Mouse (Mus musculus): ENCODE data around the gene Insl6. TPM values are rescaled to one million over a fixed set of nuclear protein-coding genes. Genes with fewer than 3 reads are reported as not detected.

Gene Insl6
- polyA plus RNA-seq, 1 experiment from 2014 or later = 0.91 TPM

DNA sequence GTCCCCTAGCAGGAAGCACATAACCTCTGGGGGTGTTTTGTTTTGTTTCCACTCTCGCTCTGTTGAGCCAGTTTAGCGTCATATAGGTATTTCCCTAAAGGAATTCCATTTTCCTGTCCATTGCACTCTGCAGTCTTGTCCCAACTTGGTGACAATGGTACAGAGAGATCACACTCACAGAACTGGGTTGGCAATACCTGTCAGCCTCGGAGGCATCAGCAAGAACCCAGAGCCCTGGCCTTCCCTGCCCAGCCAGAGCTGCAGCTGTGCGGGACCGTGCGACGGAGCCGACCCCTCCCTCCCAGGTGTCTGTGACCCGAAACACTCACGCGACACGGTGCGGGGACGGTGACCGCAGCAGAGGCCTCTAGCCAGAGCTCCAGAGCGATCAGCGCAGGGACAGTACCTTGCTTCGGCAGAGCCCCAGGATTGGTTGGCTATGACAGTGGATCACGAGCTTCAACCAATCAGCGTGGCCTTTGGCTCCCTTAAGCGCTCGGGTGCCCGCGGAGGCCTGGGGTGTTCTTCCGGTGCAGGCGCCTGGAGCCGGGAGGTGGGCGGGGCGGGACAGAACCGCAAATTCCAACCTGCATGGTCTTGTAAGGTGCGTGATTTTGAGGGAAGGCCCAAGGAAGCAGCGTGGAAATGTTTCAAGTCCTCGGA is 36.4 kb upstream of the Insl6 start:
- H3K36me3 ChIP-seq (ENCODE audit: control insufficient read depth, insufficient read depth) = no peaks in the 10 kb centered on the region; the same call in 1 of the 2 replicates
- no peaks in the 10 kb centered on the region for H3K27me3 ChIP-seq (ENCODE audit: control insufficient read depth, insufficient read depth, low read depth, low read length)
- H3K9ac ChIP-seq (ENCODE audit: low read depth, low read length) = peak overlapping the region; percentile 86
- H3K4me3 ChIP-seq (ENCODE audit: low read depth, low read length) = peak overlapping the region; percentile 76
- WGBS (ENCODE audit: insufficient replicate concordance) = 2% methylated on average over 33 of the region's 33 CpGs
- ATAC-seq (ENCODE audit: low read depth) = peak; percentile 100
- peak overlapping the region; percentile 92 for H3K4me2 ChIP-seq (ENCODE audit: low read depth, low read length)
- H3K27ac ChIP-seq (ENCODE audit: low read length) = peak overlapping the region; percentile 70
- H3K9me3 ChIP-seq (replicated peaks; ENCODE audit: control insufficient read depth, low read length) = no peaks in the 10 kb centered on the region
- H3K4me1 ChIP-seq (ENCODE audit: control insufficient read depth, low read depth, low read length) = peaks cover 27% of the 10 kb centered on the region

DNA sequence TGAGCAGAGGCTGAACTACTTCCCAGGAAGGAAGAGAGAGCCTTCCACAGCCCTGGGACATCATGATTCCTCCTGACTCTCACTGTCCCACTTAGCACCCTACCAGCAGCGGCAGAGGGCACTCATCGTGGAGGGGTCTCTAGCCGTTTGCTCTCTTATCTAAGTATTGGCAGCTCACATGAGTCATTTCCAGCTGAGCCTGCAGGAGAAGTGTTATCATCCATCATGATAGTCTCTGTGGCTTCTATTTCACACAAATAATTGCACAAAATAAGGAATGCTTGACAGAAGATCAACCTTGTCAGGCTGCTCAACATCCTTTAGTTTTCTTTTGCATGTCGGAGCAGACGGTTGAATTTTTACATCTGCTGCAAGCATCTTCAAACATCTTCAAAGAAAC is 35.1 kb upstream of the Insl6 start:
- Histone ChIP-seq H3K4me1 (ENCODE audit: control insufficient read depth, low read depth, low read length) (peaks cover 23% of the 10 kb centered on the region), H3K27me3 (ENCODE audit: control insufficient read depth, insufficient read depth, low read depth, low read length) (no peaks in the 10 kb centered on the region), H3K36me3 (ENCODE audit: control insufficient read depth, insufficient read depth) (no peaks in the 10 kb centered on the region; the same call in 1 of the 2 replicates), H3K9ac (ENCODE audit: low read depth, low read length) (no peak overlapping the region), H3K9me3 (replicated peaks; ENCODE audit: control insufficient read depth, low read length) (no peaks in the 10 kb centered on the region), H3K27ac (ENCODE audit: low read length) (no peak overlapping the region), H3K4me2 (ENCODE audit: low read depth, low read length) (0 out of 2 replicates have a peak overlapping the region, but pooled peaks have one; percentile 92), H3K4me3 (ENCODE audit: low read depth, low read length) (no peak overlapping the region)
- no peak for ATAC-seq (ENCODE audit: low read depth)
- WGBS (ENCODE audit: insufficient replicate concordance) = 30% methylated on average over 5 of the region's 5 CpGs

DNA sequence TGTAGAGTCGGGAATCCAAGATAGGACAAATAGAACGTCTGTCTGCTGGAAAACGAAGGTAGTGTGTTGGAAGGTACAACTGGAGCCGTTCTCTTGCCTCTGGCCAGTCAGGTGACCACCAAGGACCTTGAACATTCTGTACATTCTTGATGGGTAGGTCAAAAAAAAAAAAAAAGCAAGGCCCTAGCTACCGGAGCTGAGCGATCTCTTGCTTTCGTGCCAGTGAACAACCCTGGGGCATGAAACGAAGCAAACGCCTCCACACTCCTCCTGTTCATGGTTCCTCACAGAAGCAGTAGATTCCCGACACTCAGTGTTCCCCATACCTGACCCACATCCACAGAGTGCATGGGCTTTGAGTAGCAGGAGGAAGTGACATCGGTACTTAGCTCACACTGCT is 31.1 kb upstream of the Insl6 start:
- H3K9me3 ChIP-seq (replicated peaks; ENCODE audit: control insufficient read depth, low read length) = no peaks in the 10 kb centered on the region
- H3K9ac ChIP-seq (ENCODE audit: low read depth, low read length) = no peak overlapping the region
- no peak overlapping the region for H3K4me2 ChIP-seq (ENCODE audit: low read depth, low read length)
- H3K36me3 ChIP-seq (ENCODE audit: control insufficient read depth, insufficient read depth) = no peaks in the 10 kb centered on the region; the same call in 1 of the 2 replicates
- no peaks in the 10 kb centered on the region for H3K27me3 ChIP-seq (ENCODE audit: control insufficient read depth, insufficient read depth, low read depth, low read length)
- H3K27ac ChIP-seq (ENCODE audit: low read length) = no peak overlapping the region
- 74% methylated on average over 11 of the region's 11 CpGs for WGBS (ENCODE audit: insufficient replicate concordance)
- H3K4me1 ChIP-seq (ENCODE audit: control insufficient read depth, low read depth, low read length) = peaks cover 16% of the 10 kb centered on the region
- H3K4me3 ChIP-seq (ENCODE audit: low read depth, low read length) = no peak overlapping the region
- ATAC-seq (ENCODE audit: low read depth) = peak; percentile 35; the same call in 1 of the 2 replicates

GRCm38 (mm10) chr19:29354895-29355877 is 30.0 kb upstream of the Insl6 start:
- Histone ChIP-seq H3K36me3 (ENCODE audit: control insufficient read depth, insufficient read depth) (no peaks in the 10 kb centered on the region; the same call in 1 of the 2 replicates), H3K9me3 (replicated peaks; ENCODE audit: control insufficient read depth, low read length) (no peaks in the 10 kb centered on the region), H3K27me3 (ENCODE audit: control insufficient read depth, insufficient read depth, low read depth, low read length) (no peaks in the 10 kb centered on the region), H3K9ac (ENCODE audit: low read depth, low read length) (peak overlapping the region; percentile 18), H3K4me1 (ENCODE audit: control insufficient read depth, low read depth, low read length) (peaks cover 5% of the 10 kb centered on the region), H3K4me2 (ENCODE audit: low read depth, low read length) (peak overlapping the region; percentile 90), H3K27ac (ENCODE audit: low read length) (peak overlapping the region; percentile 39; the same call in 1 of the 2 replicates), H3K4me3 (ENCODE audit: low read depth, low read length) (peak overlapping the region; percentile 59)
- WGBS (ENCODE audit: insufficient replicate concordance) = 2% methylated on average over 20 of the region's 20 CpGs
- peak; percentile 68 for ATAC-seq (ENCODE audit: low read depth)

- H3K4me1 ChIP-seq (ENCODE audit: control insufficient read depth, low read depth, low read length) = peaks cover 3% of the 10 kb centered on the region
- no peak overlapping the region for H3K9ac ChIP-seq (ENCODE audit: low read depth, low read length)
- H3K27me3 ChIP-seq (ENCODE audit: control insufficient read depth, insufficient read depth, low read depth, low read length) = no peaks in the 10 kb centered on the region
- no peak overlapping the region for H3K4me3 ChIP-seq (ENCODE audit: low read depth, low read length)
- 65% methylated on average over 5 of the region's 5 CpGs for WGBS (ENCODE audit: insufficient replicate concordance)
- H3K4me2 ChIP-seq (ENCODE audit: low read depth, low read length) = no peak overlapping the region
- H3K36me3 ChIP-seq (ENCODE audit: control insufficient read depth, insufficient read depth) = no peaks in the 10 kb centered on the region
- no peak for ATAC-seq (ENCODE audit: low read depth)
- no peak overlapping the region for H3K27ac ChIP-seq (ENCODE audit: low read length)
- H3K9me3 ChIP-seq (replicated peaks; ENCODE audit: control insufficient read depth, low read length) = no peaks in the 10 kb centered on the region
Measured at GRCm38 (mm10) chr19:29350991-29351390, 25.8 kb upstream of the Insl6 start.

GRCm38 (mm10) chr19:29345636-29346035 is 20.5 kb upstream of the Insl6 start:
- no peak overlapping the region for H3K27ac ChIP-seq (ENCODE audit: low read length)
- H3K9ac ChIP-seq (ENCODE audit: low read depth, low read length) = no peak overlapping the region
- H3K9me3 ChIP-seq (replicated peaks; ENCODE audit: control insufficient read depth, low read length) = no peaks in the 10 kb centered on the region
- no peaks in the 10 kb centered on the region for H3K36me3 ChIP-seq (ENCODE audit: control insufficient read depth, insufficient read depth)
- no peak for ATAC-seq (ENCODE audit: low read depth)
- H3K4me2 ChIP-seq (ENCODE audit: low read depth, low read length) = no peak overlapping the region
- 69% methylated on average over 6 of the region's 6 CpGs for WGBS (ENCODE audit: insufficient replicate concordance)
- no peaks in the 10 kb centered on the region for H3K27me3 ChIP-seq (ENCODE audit: control insufficient read depth, insufficient read depth, low read depth, low read length)
- no peaks in the 10 kb centered on the region for H3K4me1 ChIP-seq (ENCODE audit: control insufficient read depth, low read depth, low read length)
- no peak overlapping the region for H3K4me3 ChIP-seq (ENCODE audit: low read depth, low read length)

GRCm38 (mm10) chr19:29344868-29345267 is 19.7 kb upstream of the Insl6 start:
- Histone ChIP-seq H3K27ac (ENCODE audit: low read length) (no peak overlapping the region), H3K9ac (ENCODE audit: low read depth, low read length) (no peak overlapping the region), H3K4me1 (ENCODE audit: control insufficient read depth, low read depth, low read length) (no peaks in the 10 kb centered on the region), H3K27me3 (ENCODE audit: control insufficient read depth, insufficient read depth, low read depth, low read length) (no peaks in the 10 kb centered on the region), H3K36me3 (ENCODE audit: control insufficient read depth, insufficient read depth) (no peaks in the 10 kb centered on the region), H3K9me3 (replicated peaks; ENCODE audit: control insufficient read depth, low read length) (no peaks in the 10 kb centered on the region), H3K4me2 (ENCODE audit: low read depth, low read length) (no peak overlapping the region), H3K4me3 (ENCODE audit: low read depth, low read length) (no peak overlapping the region)
- no peak for ATAC-seq (ENCODE audit: low read depth)

- Histone ChIP-seq H3K36me3 (ENCODE audit: control insufficient read depth, insufficient read depth) (no peaks in the 10 kb centered on the region), H3K4me1 (ENCODE audit: control insufficient read depth, low read depth, low read length) (no peaks in the 10 kb centered on the region), H3K4me3 (ENCODE audit: low read depth, low read length) (no peak overlapping the region), H3K27ac (ENCODE audit: low read length) (no peak overlapping the region), H3K9me3 (replicated peaks; ENCODE audit: control insufficient read depth, low read length) (no peaks in the 10 kb centered on the region), H3K9ac (ENCODE audit: low read depth, low read length) (no peak overlapping the region), H3K4me2 (ENCODE audit: low read depth, low read length) (no peak overlapping the region), H3K27me3 (ENCODE audit: control insufficient read depth, insufficient read depth, low read depth, low read length) (no peaks in the 10 kb centered on the region)
- 64% methylated on average over 6 of the region's 6 CpGs for WGBS (ENCODE audit: insufficient replicate concordance)
- no peak for ATAC-seq (ENCODE audit: low read depth)
Measured at GRCm38 (mm10) chr19:29342281-29342680, 17.1 kb upstream of the Insl6 start.

GRCm38 (mm10) chr19:29341029-29341428 is 15.9 kb upstream of the Insl6 start:
- Histone ChIP-seq H3K27me3 (ENCODE audit: control insufficient read depth, insufficient read depth, low read depth, low read length) (no peaks in the 10 kb centered on the region), H3K27ac (ENCODE audit: low read length) (no peak overlapping the region), H3K36me3 (ENCODE audit: control insufficient read depth, insufficient read depth) (no peaks in the 10 kb centered on the region), H3K9me3 (replicated peaks; ENCODE audit: control insufficient read depth, low read length) (no peaks in the 10 kb centered on the region), H3K4me1 (ENCODE audit: control insufficient read depth, low read depth, low read length) (no peaks in the 10 kb centered on the region), H3K4me2 (ENCODE audit: low read depth, low read length) (no peak overlapping the region), H3K4me3 (ENCODE audit: low read depth, low read length) (no peak overlapping the region), H3K9ac (ENCODE audit: low read depth, low read length) (no peak overlapping the region)
- WGBS (ENCODE audit: insufficient replicate concordance) = 42% methylated on average over 4 of the region's 4 CpGs
- no peak for ATAC-seq (ENCODE audit: low read depth)
